Mouse (Mus musculus): Measurements from ENCODE around the gene Ndufv1. TPM values are rescaled to one million over a fixed set of nuclear protein-coding genes. Genes with fewer than 3 reads are reported as not detected.
"Not testable (repeated sequence)": the region's sequence is repeated elsewhere in the genome, so short reads cannot be mapped to it uniquely, and the experiment has no call there.

Ndufv1 gene
- polyA plus RNA-seq, 1 experiment from 2014 or later: 298 TPM

DNA sequence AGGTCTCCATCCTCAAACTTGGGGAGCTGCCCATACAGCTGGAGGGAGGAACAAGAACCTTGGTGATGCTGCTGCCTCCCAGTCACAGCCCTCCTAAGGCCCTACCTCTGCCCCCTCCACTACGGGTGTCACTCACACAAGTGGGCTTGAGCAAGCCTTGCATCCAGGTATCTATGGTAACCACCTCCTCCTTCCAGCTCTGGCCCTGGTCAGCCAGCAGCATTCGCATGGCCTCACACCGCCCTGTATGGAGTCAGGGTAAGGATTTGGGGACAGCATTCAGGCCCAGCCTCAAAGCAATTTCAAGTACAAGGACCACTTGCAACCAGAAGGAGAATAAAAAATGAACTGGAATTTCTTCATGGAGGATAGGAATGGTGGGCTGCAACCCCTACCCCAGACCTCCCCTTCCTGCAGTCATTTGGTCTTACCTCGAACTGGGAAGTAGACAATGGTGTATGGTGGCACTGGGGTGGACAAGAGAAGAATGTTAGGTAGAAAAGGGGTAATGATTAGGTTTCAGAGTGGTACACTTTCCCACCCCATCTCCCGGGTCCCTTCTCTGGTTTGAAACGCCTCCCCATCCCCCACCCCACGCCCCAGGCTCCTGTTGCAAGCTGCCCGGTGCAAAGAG is 24.7 kb upstream of the Ndufv1 start:
- Histone ChIP-seq H3K4me1 (peaks cover 25% of the 10 kb centered on the region), H3K36me3 (peaks cover 11% of the 10 kb centered on the region; the same call in 1 of the 2 replicates), H3K27ac (peak overlapping the region; percentile 95), H3K4me3 (peak overlapping the region; percentile 87)
- whole genome bisulfite sequencing: 24% methylated on average over 7 of the region's 8 CpGs
- H3K27me3 ChIP-seq (ENCODE audit: insufficient read depth, poor library complexity, severe bottlenecking); H3K9me3 ChIP-seq; DNase-seq (ENCODE audit: low spot score): not testable (repeated sequence)

DNA sequence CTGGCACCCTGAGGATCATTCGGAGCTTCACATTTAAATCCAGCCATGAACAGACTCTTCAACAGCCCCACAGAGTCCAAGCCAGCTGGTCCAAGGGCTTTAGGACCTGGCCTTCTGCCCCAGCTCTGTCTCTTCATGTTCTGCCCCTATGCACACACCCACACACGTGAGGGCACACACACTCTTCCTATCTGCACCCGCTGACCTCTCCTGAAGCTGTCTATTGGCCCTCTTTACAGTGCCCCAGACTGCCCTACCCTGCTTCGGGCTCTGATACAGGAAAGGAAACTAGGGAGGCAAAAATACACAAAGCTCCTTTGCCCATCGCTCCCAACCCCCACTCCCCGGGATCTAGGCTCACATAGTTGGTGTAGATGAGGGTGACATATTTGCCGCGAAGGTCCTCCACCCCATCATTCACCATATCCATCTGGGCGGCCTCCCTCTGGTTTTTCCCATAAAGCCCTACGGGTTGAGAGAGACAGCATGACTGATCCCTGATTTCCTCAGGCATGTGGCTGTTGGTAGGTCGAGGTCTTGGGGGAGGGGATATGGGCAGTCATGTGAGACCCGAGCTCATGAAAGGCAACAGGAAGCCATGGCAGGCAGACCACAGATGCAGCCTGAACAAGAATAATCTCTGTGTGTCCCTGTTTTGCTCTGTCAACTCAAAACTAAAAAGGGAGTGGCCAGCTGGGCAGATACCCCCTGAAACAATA is 23.9 kb upstream of the Ndufv1 start:
- Histone ChIP-seq H3K36me3 (peaks cover 11% of the 10 kb centered on the region; the same call in 1 of the 2 replicates), H3K27ac (no peak overlapping the region), H3K27me3 (ENCODE audit: insufficient read depth, poor library complexity, severe bottlenecking) (no peaks in the 10 kb centered on the region), H3K4me1 (peaks cover 19% of the 10 kb centered on the region), H3K4me3 (no peak overlapping the region), H3K9me3 (no peaks in the 10 kb centered on the region)
- DNase-seq (ENCODE audit: low spot score): no peak
- 82% methylated on average over 12 of the region's 12 CpGs for WGBS

DNA sequence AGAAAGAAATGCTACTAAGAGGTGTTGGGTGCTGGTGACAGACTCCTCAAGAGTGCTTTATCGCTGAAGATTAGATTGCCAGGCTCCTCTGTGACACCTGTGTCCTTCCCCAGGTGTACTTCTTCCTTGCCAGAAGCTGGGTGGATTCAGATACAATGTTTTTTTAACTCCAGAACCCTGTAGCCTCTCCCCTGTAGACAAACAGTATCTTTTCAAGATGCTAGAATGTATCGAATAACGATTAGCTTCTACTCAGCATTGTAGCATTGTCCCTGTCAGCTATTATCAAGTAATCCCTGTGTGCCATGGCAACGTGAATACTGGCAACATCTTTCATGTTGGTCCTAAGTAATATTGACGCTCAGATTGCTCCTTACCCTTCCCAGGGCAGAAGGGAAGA is 21.1 kb upstream of the Ndufv1 start:
- DNase-seq (ENCODE audit: low spot score): no peak
- Histone ChIP-seq H3K27me3 (ENCODE audit: insufficient read depth, poor library complexity, severe bottlenecking) (no peaks in the 10 kb centered on the region), H3K27ac (no peak overlapping the region), H3K4me1 (peaks cover 19% of the 10 kb centered on the region), H3K9me3 (no peaks in the 10 kb centered on the region), H3K4me3 (no peak overlapping the region), H3K36me3 (peaks cover 11% of the 10 kb centered on the region; the same call in 1 of the 2 replicates)
- WGBS: 68% methylated on average over 5 of the region's 5 CpGs

DNA sequence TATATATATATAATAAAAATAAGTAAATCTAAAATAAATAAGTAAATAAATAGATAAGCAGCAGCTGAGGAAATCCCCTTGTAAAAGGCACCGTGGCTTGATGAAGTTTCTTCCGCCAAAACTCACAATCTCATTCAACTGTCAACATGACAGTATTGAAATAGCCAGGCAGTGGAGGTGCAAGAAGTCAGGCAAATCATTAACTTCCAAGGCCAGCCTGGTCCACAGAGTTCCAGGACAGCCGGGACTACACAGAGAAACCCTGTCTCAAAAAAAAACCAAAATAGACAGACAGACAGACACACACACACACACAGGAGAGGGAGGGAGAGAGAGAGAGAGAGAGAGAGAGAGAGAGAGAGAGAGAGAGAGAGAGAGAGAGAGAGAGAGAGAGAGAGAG is 20.7 kb upstream of the Ndufv1 start:
- Histone ChIP-seq H3K36me3 (peaks cover 11% of the 10 kb centered on the region; the same call in 1 of the 2 replicates), H3K9me3 (no peaks in the 10 kb centered on the region), H3K4me3 (no peak overlapping the region), H3K27me3 (ENCODE audit: insufficient read depth, poor library complexity, severe bottlenecking) (no peaks in the 10 kb centered on the region), H3K27ac (no peak overlapping the region), H3K4me1 (peaks cover 19% of the 10 kb centered on the region)
- WGBS: 69% methylated on average over 3 of the region's 3 CpGs
- no peak for DNase-seq (ENCODE audit: low spot score)

DNA sequence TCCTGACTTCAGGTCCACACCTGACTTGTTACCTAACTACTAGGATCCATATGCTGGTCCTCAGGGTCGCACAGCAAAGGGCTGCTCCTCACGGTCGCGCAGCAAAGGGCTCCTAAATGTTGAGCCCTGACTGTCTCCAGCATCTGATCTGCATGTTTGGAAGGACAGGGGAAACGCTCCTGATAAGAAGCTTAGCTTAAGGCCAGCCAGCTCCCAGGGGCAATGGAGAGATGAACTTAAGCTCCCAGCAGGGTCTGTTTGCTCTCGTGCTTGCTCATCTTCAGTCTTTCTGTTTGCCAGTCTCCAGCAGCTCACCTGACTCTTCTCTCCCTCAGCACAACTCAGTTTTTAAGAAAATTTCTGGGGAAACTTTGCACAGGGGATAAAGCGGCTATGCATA is 20.1 kb upstream of the Ndufv1 start:
- H3K9me3 ChIP-seq: no peaks in the 10 kb centered on the region
- no peak overlapping the region for H3K4me3 ChIP-seq
- no peak overlapping the region for H3K27ac ChIP-seq
- WGBS: 45% methylated on average over 7 of the region's 7 CpGs
- peaks cover 11% of the 10 kb centered on the region; the same call in 1 of the 2 replicates for H3K36me3 ChIP-seq
- no peak for DNase-seq (ENCODE audit: low spot score)
- peaks cover 15% of the 10 kb centered on the region for H3K4me1 ChIP-seq
- H3K27me3 ChIP-seq (ENCODE audit: insufficient read depth, poor library complexity, severe bottlenecking): no peaks in the 10 kb centered on the region

DNA sequence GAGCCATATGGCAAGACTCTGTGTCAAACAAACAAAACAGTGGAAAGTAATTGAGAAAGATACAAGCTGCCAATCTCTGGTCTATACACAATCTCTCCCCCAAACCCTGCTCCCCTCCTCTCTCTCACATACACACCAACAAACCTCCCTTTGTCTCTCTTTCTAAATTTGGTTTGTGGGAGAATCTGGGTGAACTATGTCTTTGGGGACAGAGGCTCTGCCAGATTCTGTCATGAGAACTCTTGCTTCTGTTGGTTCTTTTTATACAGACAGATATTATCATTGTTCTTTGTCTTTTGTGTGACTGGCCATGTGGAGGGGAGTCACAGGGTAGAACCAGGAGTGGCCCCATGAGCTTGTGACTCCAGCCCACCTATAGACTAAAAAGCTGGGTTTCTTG is 15.0 kb upstream of the Ndufv1 start:
- no peak for DNase-seq (ENCODE audit: low spot score)
- Histone ChIP-seq H3K27ac (no peak overlapping the region), H3K36me3 (no peaks in the 10 kb centered on the region), H3K9me3 (peaks cover 5% of the 10 kb centered on the region; the same call in 1 of the 2 replicates), H3K4me1 (no peaks in the 10 kb centered on the region), H3K4me3 (no peak overlapping the region), H3K27me3 (ENCODE audit: insufficient read depth, poor library complexity, severe bottlenecking) (no peaks in the 10 kb centered on the region)

DNA sequence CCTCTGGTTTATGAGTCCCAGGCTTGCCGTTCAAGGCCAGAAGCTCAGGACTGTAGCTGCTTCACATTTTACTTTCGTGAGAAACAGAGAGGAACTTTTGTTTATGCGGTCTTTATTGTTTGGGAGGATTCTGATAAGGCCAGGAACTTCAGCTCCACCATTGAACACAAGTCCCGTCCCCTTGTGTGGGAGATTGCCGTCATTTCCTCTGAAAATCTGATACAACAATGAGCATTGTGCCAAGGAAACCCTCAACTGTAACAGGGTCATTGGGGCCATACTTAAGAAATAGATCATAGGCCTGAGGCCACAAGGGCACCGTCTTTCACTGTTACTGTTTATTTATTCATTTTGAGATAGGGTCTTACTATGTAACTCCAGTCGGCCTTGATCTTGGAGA is 10.6 kb upstream of the Ndufv1 start:
- Histone ChIP-seq H3K27me3 (ENCODE audit: insufficient read depth, poor library complexity, severe bottlenecking) (no peaks in the 10 kb centered on the region), H3K4me1 (no peaks in the 10 kb centered on the region), H3K4me3 (no peak overlapping the region), H3K27ac (no peak overlapping the region), H3K36me3 (no peaks in the 10 kb centered on the region), H3K9me3 (peaks cover 5% of the 10 kb centered on the region; the same call in 1 of the 2 replicates)
- no peak for DNase-seq (ENCODE audit: low spot score)
- WGBS: 57% methylated on average over 7 of the region's 7 CpGs

DNA sequence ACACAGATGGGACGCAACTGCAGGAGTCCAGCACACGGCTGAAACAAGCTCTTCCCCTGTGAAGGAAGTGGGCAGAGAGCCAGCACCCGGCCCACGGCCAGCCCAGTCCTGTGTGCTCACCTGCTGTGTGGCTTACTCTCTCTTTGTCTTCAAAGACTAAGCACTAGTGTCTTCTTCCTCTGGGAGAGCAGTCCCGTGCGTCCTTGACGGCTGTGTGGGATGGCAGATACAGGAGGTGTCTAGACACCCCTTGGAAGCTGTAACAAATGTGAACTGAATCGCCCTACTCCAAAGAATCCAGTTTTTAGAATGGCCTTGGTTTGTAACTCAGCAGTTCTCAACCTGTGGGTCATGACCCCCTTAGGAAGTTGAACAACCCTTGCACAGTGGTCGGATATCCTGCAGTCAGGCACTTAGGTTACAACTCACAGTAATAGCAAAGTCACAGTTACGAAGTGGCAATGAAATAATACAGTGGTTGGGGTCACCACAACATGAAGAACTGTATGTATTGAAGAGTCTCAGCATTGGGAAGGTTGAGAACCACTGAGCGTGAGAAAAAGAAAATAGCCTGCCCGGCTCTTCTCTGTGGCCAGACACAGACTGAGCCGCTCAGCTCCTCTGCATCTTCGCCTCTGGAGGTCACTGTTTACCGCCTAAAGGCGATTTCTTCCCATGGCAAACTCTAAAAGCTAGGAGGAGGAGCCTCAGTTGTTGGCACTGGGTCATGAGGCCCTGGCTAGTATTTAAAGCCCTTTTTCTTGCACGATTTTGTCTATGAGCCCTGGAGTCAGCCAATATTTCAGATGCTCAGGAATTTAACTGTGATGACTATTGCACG is 6.4 kb upstream of the Ndufv1 start:
- Histone ChIP-seq H3K27ac (no peak overlapping the region), H3K36me3 (no peaks in the 10 kb centered on the region), H3K9me3 (no peaks in the 10 kb centered on the region), H3K27me3 (ENCODE audit: insufficient read depth, poor library complexity, severe bottlenecking) (no peaks in the 10 kb centered on the region), H3K4me3 (no peak overlapping the region), H3K4me1 (peaks cover 10% of the 10 kb centered on the region)
- 38% methylated on average over 18 of the region's 18 CpGs for WGBS
- peak; percentile 90 for DNase-seq (ENCODE audit: low spot score)

DNA sequence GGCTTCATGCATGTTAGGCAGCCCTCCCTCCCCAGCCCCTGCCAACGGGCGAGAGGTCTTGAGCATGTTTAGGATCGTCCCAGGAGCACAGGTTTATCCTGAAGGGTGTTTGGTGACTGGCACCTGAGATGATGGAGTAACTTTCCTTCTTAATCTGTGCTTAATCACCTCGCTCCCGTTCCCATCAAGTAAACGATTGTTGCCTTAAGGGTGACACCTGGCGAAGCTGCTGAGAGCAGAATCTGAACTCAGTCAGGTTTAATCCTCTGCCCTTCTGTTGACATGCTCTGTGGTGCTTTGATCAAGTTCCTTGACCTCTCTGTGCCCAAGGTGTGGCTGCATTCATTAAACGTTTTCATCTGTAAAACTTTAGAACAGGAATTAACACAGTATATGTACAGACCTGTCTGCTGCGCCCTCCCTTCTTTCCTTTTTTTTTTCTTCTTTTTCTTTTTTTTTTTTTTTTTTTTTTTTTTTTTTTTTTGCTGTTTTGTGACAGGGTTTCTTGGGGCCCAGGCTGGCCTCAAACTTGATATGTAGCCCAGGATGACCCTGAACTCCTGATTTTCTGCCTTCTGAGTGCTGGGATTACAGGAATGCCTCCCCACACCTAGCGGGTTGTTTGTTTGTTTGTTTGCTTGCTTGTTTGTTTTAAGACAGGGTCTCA is 5.4 kb upstream of the Ndufv1 start:
- WGBS: 56% methylated on average over 10 of the region's 10 CpGs
- Histone ChIP-seq H3K27me3 (ENCODE audit: insufficient read depth, poor library complexity, severe bottlenecking) (no peaks in the 10 kb centered on the region), H3K36me3 (no peaks in the 10 kb centered on the region), H3K4me3 (no peak overlapping the region), H3K27ac (no peak overlapping the region), H3K4me1 (peaks cover 16% of the 10 kb centered on the region), H3K9me3 (no peaks in the 10 kb centered on the region)
- DNase-seq (ENCODE audit: low spot score): no peak

DNA sequence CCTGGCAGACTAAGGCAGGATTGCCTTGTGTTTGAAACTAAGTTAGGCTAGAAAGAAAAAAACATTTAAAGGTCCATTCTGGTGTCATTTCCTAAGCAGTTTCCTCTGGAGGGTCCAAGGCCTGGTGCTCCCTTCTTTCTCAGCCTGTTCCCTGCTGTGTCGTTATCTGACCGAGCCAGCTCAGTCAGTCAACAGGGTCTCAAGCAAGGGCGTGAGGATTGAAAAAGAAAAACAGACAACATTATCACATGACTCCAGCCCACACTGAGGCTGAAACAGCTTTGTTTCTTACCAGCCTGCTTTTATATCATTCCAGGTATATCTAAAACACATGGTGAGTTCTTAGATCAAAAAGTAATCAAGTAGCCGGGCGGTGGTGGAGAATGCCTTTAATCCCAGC is 3.0 kb upstream of the Ndufv1 start:
- no peaks in the 10 kb centered on the region; the same call in 1 of the 2 replicates for H3K36me3 ChIP-seq
- peak overlapping the region; percentile 53; the same call in 1 of the 2 replicates for H3K27ac ChIP-seq

DNA sequence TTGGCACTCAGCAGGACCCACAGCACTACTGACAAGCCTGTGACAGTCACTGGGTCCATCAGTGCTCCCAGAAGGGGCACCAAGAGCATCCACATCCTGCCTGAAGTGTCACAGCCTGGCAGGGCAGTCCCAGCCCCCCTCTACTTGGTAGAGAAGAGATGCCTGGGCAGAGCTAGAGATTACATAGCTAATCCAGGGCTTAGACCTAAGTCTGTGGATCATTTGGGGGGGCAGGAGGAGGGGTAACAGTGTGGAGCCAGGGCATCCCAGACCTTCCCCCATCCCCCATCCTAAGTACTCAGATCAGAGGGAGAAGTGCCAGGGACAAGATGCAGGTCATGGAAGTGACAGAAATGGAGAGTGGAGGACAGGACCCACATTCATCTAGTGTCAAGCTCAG is 2.2 kb upstream of the Ndufv1 start:
- Histone ChIP-seq H3K4me3 (no peak overlapping the region; the same call in 1 of the 2 replicates), H3K4me1 (peaks cover 28% of the 10 kb centered on the region), H3K36me3 (peaks cover 6% of the 10 kb centered on the region), H3K9me3 (no peaks in the 10 kb centered on the region), H3K27ac (peak overlapping the region; percentile 53), H3K27me3 (ENCODE audit: insufficient read depth, poor library complexity, severe bottlenecking) (no peaks in the 10 kb centered on the region)
- DNase-seq (ENCODE audit: low spot score): no peak

More for the DNA sequence above, 3.0 kb upstream of the Ndufv1 start:
- no peak for DNase-seq (ENCODE audit: low spot score)
- 38% methylated on average over 5 of the region's 5 CpGs for WGBS
- Histone ChIP-seq H3K27me3 (ENCODE audit: insufficient read depth, poor library complexity, severe bottlenecking) (no peaks in the 10 kb centered on the region), H3K9me3 (no peaks in the 10 kb centered on the region), H3K4me3 (no peak overlapping the region), H3K4me1 (peaks cover 28% of the 10 kb centered on the region)

DNA sequence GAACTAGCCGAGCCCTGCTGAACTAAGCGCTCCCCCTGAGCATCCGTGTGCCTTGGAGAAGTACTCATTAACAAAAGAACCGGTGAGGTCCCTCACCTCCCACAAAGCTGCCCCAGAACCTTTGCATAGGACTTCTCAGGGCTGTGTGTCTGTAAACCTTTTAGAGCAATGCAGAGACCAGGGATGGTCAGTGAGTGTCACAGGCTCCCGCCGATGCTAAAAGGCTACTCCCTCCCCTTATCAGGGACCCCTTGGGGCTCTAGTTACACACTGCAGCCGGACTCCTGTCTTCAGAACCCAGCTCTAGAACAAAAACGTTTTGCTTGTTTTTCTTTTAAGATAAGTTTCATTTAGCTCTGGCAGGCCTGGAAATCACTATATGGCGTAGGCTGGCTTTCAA is 460 bp upstream of the Ndufv1 start:
- 6% methylated on average over 9 of the region's 9 CpGs for WGBS

More for the DNA sequence above, 460 bp upstream of the Ndufv1 start:
- H3K27me3 ChIP-seq (ENCODE audit: insufficient read depth, poor library complexity, severe bottlenecking): no peaks in the 10 kb centered on the region
- H3K36me3 ChIP-seq: peaks cover 24% of the 10 kb centered on the region
- H3K27ac ChIP-seq: peak overlapping the region; percentile 80
- no peaks in the 10 kb centered on the region for H3K9me3 ChIP-seq
- H3K4me1 ChIP-seq: peaks cover 28% of the 10 kb centered on the region
- H3K4me3 ChIP-seq: peak overlapping the region; percentile 94
- DNase-seq (ENCODE audit: low spot score): no peak
